Mouse (Mus musculus): ENCODE data around the gene 6430628N08Rik. TPM values are rescaled to one million over a fixed set of nuclear protein-coding genes. Genes with fewer than 3 reads are reported as not detected.
A peak's percentile ranks its signal among the peaks of the same experiment; 100 is the strongest.

Gene 6430628N08Rik
- polyA plus RNA-seq, 1 experiment from 2014 or later, result 0.48 TPM

DNA sequence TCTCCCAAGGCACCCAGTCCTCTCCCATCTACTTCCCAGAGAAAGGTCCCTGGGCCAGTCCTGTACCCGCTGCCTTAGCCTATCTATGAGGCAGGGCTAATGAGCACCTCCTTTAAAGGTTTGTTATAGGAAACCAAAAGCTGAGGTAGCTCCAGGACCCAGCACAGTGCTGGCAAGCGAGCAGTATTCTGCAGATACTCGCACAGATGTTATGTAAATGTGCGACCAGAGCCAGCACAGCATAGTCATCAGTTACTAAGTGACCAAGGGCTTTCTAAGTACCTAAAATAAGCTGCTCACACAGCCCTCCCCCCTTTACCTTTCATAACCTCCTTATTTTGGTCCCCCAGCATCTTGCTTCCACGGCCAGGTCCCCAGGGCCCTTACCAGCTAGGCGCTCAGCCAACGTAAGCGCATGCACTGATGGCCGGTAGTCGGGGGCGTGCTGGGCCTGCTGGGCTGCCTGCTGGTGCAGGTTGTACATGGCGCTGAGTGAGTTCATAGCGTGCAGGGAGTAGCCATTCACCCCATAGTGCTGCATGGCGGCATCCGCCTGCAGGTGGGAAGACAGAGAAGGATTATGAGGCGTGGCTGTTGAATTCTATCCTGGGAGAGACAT, 32.9 kb downstream of the 6430628N08Rik start:
- H3K27me3 ChIP-seq (ENCODE audit: control insufficient read depth, insufficient read depth, low read depth, low read length), result 0 out of 2 replicates have a peak, but pooled peaks cover 5% of the 10 kb centered on the region
- no peaks in the 10 kb centered on the region for H3K4me1 ChIP-seq (ENCODE audit: control insufficient read depth, insufficient read depth, low read length)
- H3K4me2 ChIP-seq (ENCODE audit: low read length), result no peak overlapping the region
- ATAC-seq, result no peak
- H3K27ac ChIP-seq (ENCODE audit: low read length), result no peak overlapping the region
- no peaks in the 10 kb centered on the region for H3K36me3 ChIP-seq (ENCODE audit: control insufficient read depth, insufficient read depth, low read length)
- H3K9me3 ChIP-seq (replicated peaks; ENCODE audit: control insufficient read depth, low read length, poor library complexity, severe bottlenecking), result no peaks in the 10 kb centered on the region
- H3K9ac ChIP-seq (ENCODE audit: low read depth, low read length), result no peak overlapping the region
- 78% methylated on average over 16 of the region's 16 CpGs for WGBS
- no peak overlapping the region for H3K4me3 ChIP-seq (ENCODE audit: low read depth, low read length)

DNA sequence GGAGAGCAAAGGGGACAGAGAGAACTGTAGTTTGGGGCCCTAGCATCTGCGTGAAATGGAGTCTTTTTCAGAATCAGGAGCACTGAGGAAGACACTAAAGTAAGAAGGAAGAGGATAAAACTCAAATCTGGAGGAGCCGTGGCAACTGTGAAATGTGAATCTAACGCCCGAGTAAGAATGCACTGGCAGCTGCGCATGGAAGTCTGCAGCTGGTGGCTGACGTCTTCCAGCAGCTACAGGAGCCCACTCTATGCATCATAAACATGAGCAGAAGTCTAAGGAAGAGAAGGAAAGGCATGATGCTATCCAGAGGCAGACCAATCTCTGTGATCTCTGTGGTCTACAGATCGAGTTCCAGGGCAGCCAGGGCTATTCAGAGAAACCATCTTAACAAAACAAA, 37.2 kb downstream of the 6430628N08Rik start:
- peaks cover 24% of the 10 kb centered on the region for H3K27me3 ChIP-seq (ENCODE audit: control insufficient read depth, insufficient read depth, low read depth, low read length)
- 72% methylated on average over 7 of the region's 7 CpGs for WGBS
- no peak for ATAC-seq
- H3K9me3 ChIP-seq (replicated peaks; ENCODE audit: control insufficient read depth, low read length, poor library complexity, severe bottlenecking), result no peaks in the 10 kb centered on the region
- no peaks in the 10 kb centered on the region for H3K36me3 ChIP-seq (ENCODE audit: control insufficient read depth, insufficient read depth, low read length)
- H3K9ac ChIP-seq (ENCODE audit: low read depth, low read length), result no peak overlapping the region
- no peak overlapping the region for H3K27ac ChIP-seq (ENCODE audit: low read length)
- no peak overlapping the region for H3K4me2 ChIP-seq (ENCODE audit: low read length)
- no peak overlapping the region for H3K4me3 ChIP-seq (ENCODE audit: low read depth, low read length)
- no peaks in the 10 kb centered on the region for H3K4me1 ChIP-seq (ENCODE audit: control insufficient read depth, insufficient read depth, low read length)

DNA sequence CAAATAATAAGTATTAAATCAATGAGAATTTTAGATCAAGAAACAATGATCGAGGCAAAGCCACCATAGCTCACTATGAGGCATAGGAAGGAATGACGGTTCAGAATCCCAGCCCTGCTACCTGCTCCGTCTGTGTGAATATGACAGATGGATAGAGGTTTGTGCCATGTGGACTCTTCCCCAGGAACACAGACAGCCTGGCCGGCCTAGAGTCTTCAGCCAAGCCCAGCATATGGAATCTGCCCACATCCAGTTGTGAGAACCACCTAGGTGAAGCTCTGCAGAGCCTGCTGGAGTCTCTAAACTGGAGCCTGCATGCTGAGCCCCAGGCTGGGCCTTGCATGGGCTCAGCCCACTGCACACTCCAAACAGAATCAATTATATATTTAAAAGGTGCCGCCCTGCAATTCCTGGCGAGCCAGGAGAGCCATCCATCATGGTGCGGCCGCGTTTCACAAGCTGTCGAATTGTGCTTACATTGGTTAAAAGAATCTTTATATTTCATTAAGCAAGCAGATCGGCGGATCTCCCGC, 41.2 kb downstream of the 6430628N08Rik start:
- Histone ChIP-seq H3K4me3 (ENCODE audit: low read depth, low read length) (no peak overlapping the region), H3K4me2 (ENCODE audit: low read length) (no peak overlapping the region), H3K27ac (ENCODE audit: low read length) (no peak overlapping the region), H3K36me3 (ENCODE audit: control insufficient read depth, insufficient read depth, low read length) (no peaks in the 10 kb centered on the region), H3K27me3 (ENCODE audit: control insufficient read depth, insufficient read depth, low read depth, low read length) (peaks cover 45% of the 10 kb centered on the region), H3K4me1 (ENCODE audit: control insufficient read depth, insufficient read depth, low read length) (peaks cover 6% of the 10 kb centered on the region; the same call in 1 of the 2 replicates), H3K9ac (ENCODE audit: low read depth, low read length) (no peak overlapping the region), H3K9me3 (replicated peaks; ENCODE audit: control insufficient read depth, low read length, poor library complexity, severe bottlenecking) (no peaks in the 10 kb centered on the region)
- 62% methylated on average over 13 of the region's 13 CpGs for WGBS
- ATAC-seq, result no peak

DNA sequence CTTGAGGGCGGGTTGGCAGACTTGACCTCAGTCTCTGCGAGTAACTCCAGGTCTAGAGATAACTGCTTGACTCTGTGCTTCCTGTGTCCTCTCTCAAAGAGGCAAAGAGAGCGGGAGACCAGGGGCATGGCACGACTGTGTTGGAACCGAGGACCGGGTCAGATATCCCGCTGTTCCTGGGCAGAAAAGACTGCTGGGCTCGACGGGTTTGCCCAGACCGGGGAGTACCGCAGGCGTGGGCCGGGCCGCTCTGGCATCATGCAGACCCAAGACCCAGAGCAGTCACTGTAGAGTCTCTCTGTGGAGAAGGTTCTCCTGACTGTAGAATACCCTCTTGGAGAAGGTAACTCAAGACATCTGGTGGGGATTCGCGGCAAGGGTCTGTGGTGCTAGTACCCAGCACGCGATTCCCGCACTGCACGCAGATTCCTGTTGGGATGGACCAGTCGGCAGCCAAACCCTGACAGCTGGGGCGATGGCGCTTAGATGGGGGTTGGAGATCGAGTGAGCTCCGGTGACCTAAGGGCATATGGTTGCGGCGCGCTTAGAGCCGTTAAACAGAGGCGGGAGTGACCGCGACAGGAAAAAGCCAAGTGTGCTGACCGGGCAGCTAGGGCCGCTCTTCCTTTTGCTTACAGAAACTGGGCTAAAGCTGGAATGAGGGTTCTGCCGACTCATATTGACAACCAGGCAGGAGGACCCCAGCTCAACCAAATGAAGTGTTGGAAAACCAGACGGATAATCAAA, 45.5 kb downstream of the 6430628N08Rik start:
- Histone ChIP-seq H3K27ac (ENCODE audit: low read length) (no peak overlapping the region), H3K4me3 (ENCODE audit: low read depth, low read length) (peak overlapping the region; percentile 17), H3K9me3 (replicated peaks; ENCODE audit: control insufficient read depth, low read length, poor library complexity, severe bottlenecking) (no peaks in the 10 kb centered on the region), H3K27me3 (ENCODE audit: control insufficient read depth, insufficient read depth, low read depth, low read length) (peaks cover 45% of the 10 kb centered on the region), H3K4me2 (ENCODE audit: low read length) (peak overlapping the region; percentile 38), H3K4me1 (ENCODE audit: control insufficient read depth, insufficient read depth, low read length) (peaks cover 17% of the 10 kb centered on the region), H3K9ac (ENCODE audit: low read depth, low read length) (no peak overlapping the region), H3K36me3 (ENCODE audit: control insufficient read depth, insufficient read depth, low read length) (no peaks in the 10 kb centered on the region)
- no peak for ATAC-seq
- WGBS, result 5% methylated on average over 36 of the region's 36 CpGs

DNA sequence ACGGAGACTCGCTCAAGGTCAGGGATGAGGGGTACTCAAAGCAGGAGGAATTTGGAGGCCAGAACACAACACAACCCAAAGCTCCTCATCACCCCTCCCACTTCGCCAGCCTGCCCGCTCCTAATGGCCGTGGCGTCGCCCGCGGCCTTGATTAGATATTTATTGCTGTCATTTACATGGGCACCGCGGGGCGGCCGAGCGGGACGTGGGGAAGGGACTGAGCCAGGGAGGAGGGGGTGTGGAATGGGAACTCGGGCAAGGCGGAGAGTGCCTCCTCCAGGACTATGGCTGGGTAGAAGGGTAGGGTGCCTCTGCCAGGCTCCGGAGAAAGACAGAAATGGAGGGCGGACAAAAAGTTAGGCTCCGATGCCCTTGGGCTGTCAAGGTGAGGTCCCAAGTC, 46.2 kb downstream of the 6430628N08Rik start:
- 1% methylated on average over 20 of the region's 20 CpGs for WGBS
- Histone ChIP-seq H3K4me2 (ENCODE audit: low read length) (peak overlapping the region; percentile 38), H3K9ac (ENCODE audit: low read depth, low read length) (no peak overlapping the region), H3K4me1 (ENCODE audit: control insufficient read depth, insufficient read depth, low read length) (peaks cover 17% of the 10 kb centered on the region), H3K27ac (ENCODE audit: low read length) (no peak overlapping the region), H3K27me3 (ENCODE audit: control insufficient read depth, insufficient read depth, low read depth, low read length) (peaks cover 46% of the 10 kb centered on the region), H3K36me3 (ENCODE audit: control insufficient read depth, insufficient read depth, low read length) (no peaks in the 10 kb centered on the region), H3K9me3 (replicated peaks; ENCODE audit: control insufficient read depth, low read length, poor library complexity, severe bottlenecking) (no peaks in the 10 kb centered on the region), H3K4me3 (ENCODE audit: low read depth, low read length) (peak overlapping the region; percentile 17)
- ATAC-seq, result no peak

DNA sequence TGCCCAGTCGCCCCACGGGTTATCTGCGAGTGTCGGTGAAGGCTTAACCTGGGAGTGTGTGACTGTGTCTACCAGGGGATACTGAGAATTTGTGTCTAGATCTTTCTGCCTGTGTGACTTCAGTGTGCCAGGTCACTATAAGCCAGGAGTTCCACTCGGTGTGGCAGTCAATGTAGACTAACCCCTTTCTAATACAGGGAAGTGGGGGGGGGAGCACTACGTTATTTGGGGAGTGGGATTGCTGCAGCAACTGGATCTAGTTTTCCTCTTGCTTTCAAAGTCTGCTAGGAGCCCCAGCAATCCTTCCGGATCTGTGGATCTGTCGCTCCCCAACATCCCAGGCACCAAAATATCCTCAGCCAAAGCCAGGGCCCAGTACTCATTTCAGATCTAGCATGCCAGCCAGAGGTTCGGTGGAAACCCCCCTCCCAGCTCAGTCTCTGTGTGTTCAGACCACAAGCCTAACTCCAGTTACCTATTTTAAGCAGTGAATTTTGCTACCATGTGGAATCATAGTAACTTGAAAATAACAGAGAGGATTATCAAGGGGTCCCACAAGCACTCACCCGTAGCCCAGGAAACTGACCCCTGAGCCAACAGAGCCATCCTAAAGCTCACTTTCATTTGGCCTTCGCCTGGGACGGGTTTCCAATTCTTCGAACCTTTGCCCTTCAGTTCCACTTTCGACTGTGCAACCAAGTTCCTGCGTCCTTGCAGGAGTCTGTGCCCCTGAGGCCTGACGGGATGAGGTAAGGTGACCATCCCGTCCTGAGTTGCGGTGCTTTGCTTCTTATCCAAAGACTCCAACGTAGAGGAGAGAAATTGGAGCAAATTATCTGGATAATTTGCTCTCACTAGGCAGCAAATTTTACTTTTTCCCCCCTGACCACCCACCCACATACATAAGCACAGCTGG, 46.9 kb downstream of the 6430628N08Rik start:
- no peak overlapping the region for H3K27ac ChIP-seq (ENCODE audit: low read length)
- peaks cover 49% of the 10 kb centered on the region for H3K27me3 ChIP-seq (ENCODE audit: control insufficient read depth, insufficient read depth, low read depth, low read length)
- 11% methylated on average over 19 of the region's 19 CpGs for whole genome bisulfite sequencing
- peak overlapping the region; percentile 38; the same call in 1 of the 2 replicates for H3K4me2 ChIP-seq (ENCODE audit: low read length)
- no peaks in the 10 kb centered on the region for H3K9me3 ChIP-seq (replicated peaks; ENCODE audit: control insufficient read depth, low read length, poor library complexity, severe bottlenecking)
- H3K36me3 ChIP-seq (ENCODE audit: control insufficient read depth, insufficient read depth, low read length), result no peaks in the 10 kb centered on the region
- peaks cover 17% of the 10 kb centered on the region for H3K4me1 ChIP-seq (ENCODE audit: control insufficient read depth, insufficient read depth, low read length)
- peak overlapping the region; percentile 17 for H3K4me3 ChIP-seq (ENCODE audit: low read depth, low read length)
- H3K9ac ChIP-seq (ENCODE audit: low read depth, low read length), result no peak overlapping the region
- no peak for ATAC-seq

DNA sequence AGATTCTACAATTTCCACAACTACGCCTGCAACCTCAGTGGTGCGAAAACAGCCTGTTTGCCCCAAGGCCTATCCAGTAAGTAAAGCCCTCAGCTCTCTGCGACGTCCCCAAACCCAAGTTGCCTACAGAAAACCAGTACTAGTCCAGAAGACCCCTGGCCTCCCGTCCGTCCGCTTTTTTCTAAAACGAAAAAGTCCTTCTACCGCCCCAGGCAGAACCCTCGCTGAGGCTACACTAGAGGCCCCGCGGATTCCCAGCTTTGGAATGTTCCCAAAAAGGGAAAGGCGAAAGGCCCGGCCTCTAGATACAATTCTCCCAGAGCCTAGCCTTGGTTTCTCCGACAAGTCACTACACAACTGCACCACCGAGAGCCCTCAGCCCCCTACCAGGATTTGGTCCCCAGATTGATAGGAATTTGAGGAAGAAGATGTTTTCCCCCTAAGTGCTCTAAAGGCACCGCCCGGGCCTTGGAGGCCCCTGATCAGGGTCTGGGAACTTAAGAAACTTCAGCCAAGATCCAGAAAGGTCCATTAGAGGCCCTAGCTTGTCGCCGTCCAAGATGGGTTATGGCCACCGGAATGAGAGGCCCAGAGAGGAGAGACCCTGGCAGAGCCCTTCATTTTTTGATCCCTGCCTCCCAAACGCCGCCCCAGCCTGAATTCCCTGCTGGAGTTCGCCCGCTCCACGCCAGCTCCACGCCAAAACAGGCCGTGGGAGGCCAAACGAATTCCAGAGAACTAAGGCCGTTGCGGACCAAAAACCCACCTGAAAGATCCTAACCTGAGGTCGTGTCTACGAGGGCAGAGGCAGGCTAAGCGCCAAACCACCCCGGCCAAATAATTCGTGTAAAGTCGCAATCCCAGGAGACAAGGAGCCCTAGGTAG, 48.1 kb downstream of the 6430628N08Rik start:
- Histone ChIP-seq H3K9me3 (replicated peaks; ENCODE audit: control insufficient read depth, low read length, poor library complexity, severe bottlenecking) (no peaks in the 10 kb centered on the region), H3K9ac (ENCODE audit: low read depth, low read length) (no peak overlapping the region), H3K36me3 (ENCODE audit: control insufficient read depth, insufficient read depth, low read length) (no peaks in the 10 kb centered on the region), H3K27me3 (ENCODE audit: control insufficient read depth, insufficient read depth, low read depth, low read length) (peaks cover 56% of the 10 kb centered on the region), H3K4me1 (ENCODE audit: control insufficient read depth, insufficient read depth, low read length) (peaks cover 17% of the 10 kb centered on the region), H3K4me3 (ENCODE audit: low read depth, low read length) (peak overlapping the region; percentile 26), H3K27ac (ENCODE audit: low read length) (no peak overlapping the region), H3K4me2 (ENCODE audit: low read length) (peak overlapping the region; percentile 42)
- ATAC-seq, result no peak
- WGBS, result under 1% methylated on average over 37 of the region's 37 CpGs
